Mouse (Mus musculus): ENCODE results near the gene Ergic1.

DNA sequence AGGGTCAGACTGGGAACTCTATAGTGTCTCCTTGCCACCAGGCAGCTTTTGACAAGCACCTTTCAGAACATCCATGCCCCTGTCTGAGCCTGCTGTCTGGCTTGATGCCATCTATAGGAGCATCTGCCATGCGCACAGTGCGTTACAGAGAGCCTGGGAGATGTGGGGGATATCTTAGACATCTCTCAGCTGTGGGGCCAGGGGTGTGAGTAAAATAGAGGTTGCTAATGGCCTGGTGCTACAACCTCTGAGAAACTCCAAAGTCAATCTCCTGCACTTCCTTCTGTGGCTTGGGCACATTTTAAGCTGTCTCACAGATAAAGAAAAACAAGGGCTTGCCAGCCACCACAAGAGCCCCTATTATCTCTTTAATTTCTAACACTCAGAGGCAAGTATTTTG lies 128.5 kb downstream of the Ergic1 start:
- TF ChIP-seq CTCF (IDR thresholded peaks at IDR 0.05; ENCODE audit: low read depth) (no peak), EP300 (IDR thresholded peaks at IDR 0.05; ENCODE audit: low read depth) (no peak)
